Comparison of ENCODE assay signal across 9 mouse cellular contexts in genomic region chr9:13574059-13574458, GRCm38 (mm10).
DNase-seq lines count a peak whose midpoint lies in the region; ATAC-seq and TF ChIP-seq lines count a peak whose summit lies in the region.
"Had no signal": no experiment of that assay in that cellular context is flagged by ENCODE, and none has a peak within 500 bp of the region (broad histone marks: within the 10 kb centered on the region; RNA-seq: fewer than 3 reads in every experiment).

No protein-coding gene starts in this region.

- ATAC-seq in stomach, embryonic 16.5 days (ENCODE audit: insufficient read depth, low FRiP score) = no peak
- ATAC-seq in stomach, postnatal 0 days (ENCODE audit: low FRiP score, low TSS enrichment) = no peak
- no peak for ATAC-seq in kidney, embryonic 14.5 days (ENCODE audit: low FRiP score, low TSS enrichment)
- no peak for ATAC-seq in forebrain, embryonic 16.5 days

- 65% methylated on average over 5 of the region's 5 CpGs for WGBS in stomach, embryonic 16.5 days
- WGBS in stomach, postnatal 0 days = 59% methylated on average over 5 of the region's 5 CpGs
- 65% methylated on average over 5 of the region's 5 CpGs for WGBS in kidney, embryonic 14.5 days
- WGBS in thymus, adult 2 months = 13% methylated on average over 5 of the region's 5 CpGs
- 70% methylated on average over 5 of the region's 5 CpGs for WGBS in forebrain, embryonic 16.5 days

- no peak overlapping the region for H3K4me2 ChIP-seq in stomach, embryonic 16.5 days (ENCODE audit: low read depth, low read length)
- H3K4me2 ChIP-seq in stomach, postnatal 0 days (replicated peaks; ENCODE audit: low read depth) = no peak overlapping the region
- no peak overlapping the region for H3K4me2 ChIP-seq in kidney, embryonic 14.5 days (replicated peaks; ENCODE audit: low read depth, low read length)
- no peak overlapping the region for H3K4me2 ChIP-seq in forebrain, embryonic 16.5 days (ENCODE audit: low read length)

- H3K9ac ChIP-seq in stomach, embryonic 16.5 days (ENCODE audit: low read length) = no peak overlapping the region
- H3K9ac ChIP-seq in stomach, postnatal 0 days (ENCODE audit: low read length) = no peak overlapping the region
- H3K9ac ChIP-seq in kidney, embryonic 14.5 days (ENCODE audit: low read depth, low read length) = no peak overlapping the region
- H3K9ac ChIP-seq in forebrain, embryonic 16.5 days (replicated peaks; ENCODE audit: low read depth, low read length) = no peak overlapping the region

- peak overlapping the region; percentile 36; the same call in 1 of the 2 replicates for H3K27ac ChIP-seq in stomach, embryonic 16.5 days (ENCODE audit: low read length)
- H3K27ac ChIP-seq in stomach, postnatal 0 days (replicated peaks) = no peak overlapping the region
- 0 out of 2 replicates have a peak overlapping the region, but pooled peaks have one; percentile 19 for H3K27ac ChIP-seq in kidney, embryonic 14.5 days (ENCODE audit: low read depth, low read length)
- H3K27ac ChIP-seq in thymus, adult 2 months (ENCODE audit: control insufficient read depth, insufficient read depth, low read length) = no peak overlapping the region
- no peak overlapping the region for H3K27ac ChIP-seq in forebrain, embryonic 16.5 days (ENCODE audit: low read length)

- no peak for TF ChIP-seq CTCF in stomach, postnatal 0 days (IDR thresholded peaks at IDR 0.05; ENCODE audit: low read depth)
- no peak for TF ChIP-seq CTCF in thymus, adult 2 months (IDR thresholded peaks at IDR 0.05; ENCODE audit: borderline replicate concordance, control insufficient read depth, extremely low read depth, insufficient read depth, low read length, poor library complexity)

- H3K36me3 ChIP-seq in stomach, embryonic 16.5 days (ENCODE audit: control insufficient read depth, insufficient read depth, low read length) = no peaks in the 10 kb centered on the region
- no peaks in the 10 kb centered on the region for H3K36me3 ChIP-seq in stomach, postnatal 0 days (ENCODE audit: control insufficient read depth, insufficient read depth, low read length)
- no peaks in the 10 kb centered on the region for H3K36me3 ChIP-seq in kidney, embryonic 14.5 days (ENCODE audit: control insufficient read depth, insufficient read depth, low read length)
- H3K36me3 ChIP-seq in thymus, adult 2 months (ENCODE audit: control insufficient read depth, insufficient read depth, low read length) = no peaks in the 10 kb centered on the region
- no peaks in the 10 kb centered on the region for H3K36me3 ChIP-seq in forebrain, embryonic 16.5 days (ENCODE audit: control insufficient read depth, insufficient read depth)

- TF ChIP-seq EP300 in stomach, postnatal 0 days (optimal IDR thresholded peaks at IDR 0.05) = no peak

- H3K4me3 ChIP-seq in stomach, embryonic 16.5 days (replicated peaks; ENCODE audit: low read length) = no peak overlapping the region
- no peak overlapping the region for H3K4me3 ChIP-seq in stomach, postnatal 0 days (ENCODE audit: low read depth, low read length)
- H3K4me3 ChIP-seq in kidney, embryonic 14.5 days (ENCODE audit: low read length) = no peak overlapping the region
- no peak overlapping the region for H3K4me3 ChIP-seq in thymus, adult 2 months (ENCODE audit: control insufficient read depth, insufficient read depth, low read length)
- H3K4me3 ChIP-seq in forebrain, embryonic 16.5 days (replicated peaks; ENCODE audit: low read length) = no peak overlapping the region

- H3K9me3 ChIP-seq in stomach, embryonic 16.5 days (replicated peaks; ENCODE audit: control insufficient read depth, low read length) = no peaks in the 10 kb centered on the region
- no peaks in the 10 kb centered on the region for H3K9me3 ChIP-seq in stomach, postnatal 0 days (ENCODE audit: control insufficient read depth, low read length)
- no peaks in the 10 kb centered on the region; the same call in 1 of the 2 replicates for H3K9me3 ChIP-seq in kidney, embryonic 14.5 days (ENCODE audit: control insufficient read depth, low read length)
- no peaks in the 10 kb centered on the region for H3K9me3 ChIP-seq in forebrain, embryonic 16.5 days (ENCODE audit: control insufficient read depth, low read length)

- DNase-seq in stomach, postnatal 0 days (ENCODE audit: low spot score) = no peak
- DNase-seq in heart, adult 9 months (ENCODE audit: low spot score in 2 of 2) = peak; percentile 79 to 85
- peak; percentile 49 for DNase-seq in skeletal muscle tissue, adult 2 months (ENCODE audit: low read depth, low spot score)
- DNase-seq in embryo, embryonic 11 days = no peak
- no peak for DNase-seq in thymus, adult 2 months
- DNase-seq: cerebellum, adult 9-11 months had no signal

- TF ChIP-seq POLR2A in thymus, adult 2 months (IDR thresholded peaks at IDR 0.05; ENCODE audit: control insufficient read depth, extremely low read depth, insufficient read depth, low read length, poor library complexity) = no peak

- H3K4me1 ChIP-seq in stomach, embryonic 16.5 days (ENCODE audit: control insufficient read depth, insufficient read depth, low read length) = no peaks in the 10 kb centered on the region
- H3K4me1 ChIP-seq in stomach, postnatal 0 days (replicated peaks; ENCODE audit: control insufficient read depth, insufficient read depth) = no peaks in the 10 kb centered on the region
- H3K4me1 ChIP-seq in kidney, embryonic 14.5 days (ENCODE audit: control insufficient read depth, insufficient read depth, low read length) = 0 out of 2 replicates have a peak, but pooled peaks cover 2% of the 10 kb centered on the region
- H3K4me1 ChIP-seq in thymus, adult 2 months (replicated peaks; ENCODE audit: control insufficient read depth, insufficient read depth, low read length) = peaks cover 3% of the 10 kb centered on the region
- peaks cover 6% of the 10 kb centered on the region for H3K4me1 ChIP-seq in forebrain, embryonic 16.5 days (replicated peaks; ENCODE audit: control insufficient read depth, insufficient read depth, low read length)

- H3K27me3 ChIP-seq in stomach, embryonic 16.5 days (ENCODE audit: control insufficient read depth, insufficient read depth, low read length) = no peaks in the 10 kb centered on the region
- H3K27me3 ChIP-seq in stomach, postnatal 0 days (ENCODE audit: control insufficient read depth, insufficient read depth, low read length) = no peaks in the 10 kb centered on the region
- H3K27me3 ChIP-seq in kidney, embryonic 14.5 days (ENCODE audit: control insufficient read depth, insufficient read depth, low read length) = no peaks in the 10 kb centered on the region
- no peaks in the 10 kb centered on the region for H3K27me3 ChIP-seq in thymus, adult 2 months (ENCODE audit: control insufficient read depth, insufficient read depth, low read length)
- no peaks in the 10 kb centered on the region for H3K27me3 ChIP-seq in forebrain, embryonic 16.5 days (replicated peaks; ENCODE audit: control insufficient read depth, insufficient read depth, low read length)

Comparison
In these comparisons a context has a peak if more than half of its experiments do, and no peak if none do; other contexts are left out.
1. H3K27ac ChIP-seq: peak in stomach, embryonic 16.5 days (single experiment) and kidney, embryonic 14.5 days (single experiment); none in stomach, postnatal 0 days (single experiment), thymus, adult 2 months (single experiment) and forebrain, embryonic 16.5 days (single experiment).
2. DNase-seq: peak in heart, adult 9 months (2 of 2) and skeletal muscle tissue, adult 2 months (single experiment); none in stomach, postnatal 0 days (single experiment), embryo, embryonic 11 days (single experiment) and thymus, adult 2 months (single experiment).